Mouse (Mus musculus): Measurements from ENCODE around the gene Wdr31.

Wdr31 gene

DNA sequence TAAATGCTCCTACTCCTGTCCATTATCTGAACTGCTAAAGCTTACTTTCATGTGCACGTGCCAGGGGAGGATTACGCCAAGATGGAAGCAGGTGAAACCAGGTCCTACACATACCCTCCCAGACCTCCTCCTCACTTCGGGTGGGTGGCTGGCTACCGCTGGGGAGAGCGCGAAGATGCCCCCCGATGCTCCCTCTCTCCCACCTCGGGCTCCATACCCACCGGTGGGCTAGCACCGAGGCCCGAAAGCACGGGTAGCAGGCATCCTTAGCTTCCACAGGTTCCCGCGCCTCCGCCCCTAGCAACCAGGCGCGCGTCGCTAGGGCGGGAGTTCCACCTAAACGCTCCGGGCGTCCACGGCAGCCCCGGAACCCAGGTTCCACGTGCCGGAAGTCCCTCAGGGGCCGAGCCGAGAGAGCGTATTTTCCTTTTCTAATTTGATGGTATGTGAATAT lies at the start of gene Wdr31:
Gene Wdr31, minus strand, starts transcription at position 299 of the 454 bp plus-strand sequence.
- DNase-seq (ENCODE audit: low spot score in 2 of 2), result peak; percentile 59 to 79

DNA sequence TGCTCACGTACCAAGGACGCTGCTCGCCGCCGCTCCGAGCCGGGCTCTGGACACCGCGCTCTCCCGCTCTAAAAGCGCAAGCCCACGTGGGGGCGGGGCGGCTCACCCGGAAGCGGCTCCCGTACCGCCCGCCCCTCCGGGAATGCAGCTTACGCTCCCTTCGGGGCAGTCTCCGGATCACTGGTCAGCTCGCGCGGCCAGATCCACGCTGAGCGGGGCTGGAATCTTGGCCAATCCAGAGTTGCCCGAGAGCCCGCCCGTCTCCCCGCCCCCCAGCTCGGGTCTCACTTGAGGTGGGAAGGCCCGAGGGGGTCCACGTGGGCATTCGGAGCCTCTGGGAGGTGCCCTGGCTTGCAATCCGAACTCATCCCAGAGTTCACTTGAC lies 49.1 kb upstream of the Wdr31 start, which contains the start of gene Alad:
Gene Alad, minus strand, starts transcription at position 70 of the 385 bp plus-strand sequence.
- DNase-seq (ENCODE audit: low spot score in 2 of 2), result peak; percentile 67 to 76

DNA sequence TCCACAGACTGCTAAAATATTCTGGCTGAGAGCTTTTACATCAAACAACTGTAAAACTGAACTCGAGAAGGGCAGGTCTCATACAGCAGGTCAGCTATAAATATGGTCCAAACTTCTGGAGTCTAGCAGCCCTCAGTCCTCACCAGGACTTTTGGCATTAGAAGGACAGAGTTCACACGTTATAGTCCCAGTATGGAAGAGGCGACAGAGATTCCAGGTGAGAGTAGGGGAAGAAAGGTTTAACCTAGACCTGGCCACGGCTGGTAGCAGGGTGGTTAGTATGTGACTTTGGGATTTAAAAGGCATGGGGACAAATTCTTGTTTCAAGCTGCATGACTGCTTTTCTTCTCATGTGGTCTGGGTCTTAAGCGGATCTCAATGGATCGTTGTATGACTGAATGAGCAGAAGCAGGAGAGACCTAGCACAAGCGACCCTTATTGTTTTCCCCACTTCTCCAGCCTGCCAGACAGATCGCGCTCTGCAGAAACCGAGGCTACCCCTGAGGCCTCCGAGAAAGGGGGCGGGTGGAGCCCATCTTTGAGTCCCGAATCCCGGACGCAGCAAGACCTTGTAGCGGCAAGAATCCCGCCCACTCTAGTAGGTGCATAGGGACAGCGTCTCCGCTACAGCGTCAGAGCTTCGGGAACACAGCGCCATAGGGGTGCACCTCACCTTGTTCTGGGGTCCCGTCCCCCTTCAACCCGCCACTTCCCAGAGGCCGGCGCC lies 48.6 kb upstream of the Wdr31 start:
- no peak for DNase-seq (ENCODE audit: low spot score in 2 of 2)

DNA sequence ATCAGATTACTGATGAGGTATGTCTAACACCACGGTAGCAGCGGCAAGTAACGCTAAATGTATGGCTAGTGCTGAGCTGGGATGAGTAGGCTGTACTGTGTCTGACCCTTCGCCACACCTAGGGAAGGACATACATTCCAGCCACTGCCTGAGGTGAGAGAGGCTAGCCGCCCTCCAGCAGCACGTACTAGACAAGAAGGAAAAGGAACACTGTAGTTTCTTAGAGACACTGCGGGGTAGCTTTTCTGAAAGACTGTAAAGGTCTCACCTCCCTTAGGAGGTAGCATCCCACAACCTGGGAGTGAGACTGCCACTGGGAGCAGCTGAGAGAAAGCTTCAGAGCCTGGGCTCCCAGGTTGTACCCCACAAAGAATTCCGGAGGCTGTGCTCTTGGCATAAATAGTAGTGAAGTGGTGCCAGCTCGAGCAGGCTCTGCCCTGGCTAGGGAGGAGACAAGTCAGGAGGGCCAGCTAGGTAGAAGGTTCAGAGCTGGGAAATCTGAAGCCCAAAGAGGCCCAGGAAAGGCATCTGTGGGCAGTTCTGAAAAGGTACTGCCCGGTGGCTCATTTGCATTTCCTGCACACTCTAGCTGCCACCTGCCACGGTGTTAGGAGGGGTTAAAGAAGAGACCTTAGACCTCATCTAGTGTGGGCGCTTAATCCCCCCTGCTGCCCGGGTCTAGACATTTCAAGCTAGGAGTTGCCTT lies 47.9 kb upstream of the Wdr31 start:
- DNase-seq (ENCODE audit: low spot score in 2 of 2), result no peak

- DNase-seq (ENCODE audit: low spot score in 2 of 2), result no peak
These were observed 47.1 kb upstream of the Wdr31 start for GRCm38 (mm10) chr4:62517538-62518415.

DNA sequence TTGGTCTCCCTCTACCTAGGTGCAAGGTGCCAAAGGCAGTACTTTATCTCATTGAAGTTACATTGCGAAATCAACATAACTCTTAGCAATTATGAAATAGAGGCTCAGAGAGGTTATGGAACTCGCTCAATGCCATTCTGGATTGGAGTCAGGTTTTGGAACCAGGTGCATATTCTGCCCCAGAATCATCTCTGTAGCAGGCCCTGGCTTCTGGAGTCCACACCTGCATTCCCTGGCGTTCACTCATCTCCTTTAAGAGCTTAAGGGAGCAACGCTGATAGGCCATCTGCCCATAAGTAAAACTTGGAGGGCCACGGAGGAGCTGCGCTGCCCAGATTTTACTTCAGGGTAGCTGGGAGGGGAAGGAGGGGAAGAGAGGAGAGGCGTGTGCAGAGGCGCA lies 46.4 kb upstream of the Wdr31 start:
- DNase-seq (ENCODE audit: low spot score in 2 of 2), result no peak

DNA sequence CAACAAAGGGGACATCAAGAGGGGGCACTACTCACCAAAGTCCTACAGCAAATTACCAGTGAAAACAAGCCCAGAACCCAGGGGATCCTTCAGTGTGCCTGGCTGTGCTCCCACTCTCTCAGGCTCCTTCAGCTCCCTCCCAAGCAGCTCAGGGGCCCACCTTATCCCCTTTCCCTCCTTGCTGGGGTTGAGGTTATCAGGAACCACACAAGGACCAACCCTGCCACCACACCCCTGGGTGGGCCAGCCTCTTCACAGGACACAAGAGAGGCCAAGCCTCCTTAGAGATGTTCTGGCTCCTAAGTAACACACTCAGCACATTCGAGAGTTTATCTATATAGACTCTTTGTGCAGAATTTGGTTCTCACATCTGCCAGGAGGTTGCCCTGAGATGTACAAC lies 45.9 kb upstream of the Wdr31 start:
- no peak for DNase-seq (ENCODE audit: low spot score in 2 of 2)

DNA sequence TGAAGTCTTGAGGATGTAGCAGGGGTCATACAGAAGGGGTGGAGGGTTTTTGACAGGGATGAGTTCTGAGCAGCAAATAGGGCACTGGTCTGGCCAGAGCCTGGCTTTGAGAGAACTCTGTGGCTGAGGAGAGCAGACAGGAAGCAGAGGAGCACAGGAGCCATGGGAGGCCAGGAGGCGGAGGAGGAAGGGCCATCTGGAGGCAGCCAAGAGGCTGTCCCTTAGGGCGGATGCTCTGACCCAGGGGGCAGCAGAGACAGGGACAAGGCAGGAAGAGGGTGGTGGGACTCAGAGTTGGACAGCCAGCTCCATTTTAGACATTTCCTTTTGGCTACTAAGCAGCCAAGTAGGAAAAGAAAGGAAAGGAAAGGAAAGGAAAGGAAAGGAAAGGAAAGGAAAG lies 45.4 kb upstream of the Wdr31 start:
- DNase-seq (ENCODE audit: low spot score in 2 of 2), result no peak

DNA sequence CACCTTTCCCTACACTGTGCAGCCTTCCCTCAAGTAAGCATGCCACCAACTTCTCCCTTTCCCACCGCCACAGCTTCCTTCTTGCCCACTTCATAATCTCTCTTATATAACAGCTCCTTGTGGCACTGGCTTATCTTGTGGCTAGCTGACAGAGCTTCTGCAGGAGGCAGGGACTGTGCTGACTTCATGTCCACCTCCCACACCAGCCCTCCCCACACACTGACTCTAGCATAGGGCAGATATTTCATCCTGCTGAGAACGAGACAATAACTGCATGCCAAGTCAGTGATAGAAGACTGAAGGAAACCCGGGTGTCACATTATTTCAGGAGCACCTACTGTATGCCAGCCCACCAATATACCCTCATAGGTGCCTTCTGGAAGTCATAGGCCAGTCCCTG lies 44.8 kb upstream of the Wdr31 start:
- no peak for DNase-seq (ENCODE audit: low spot score in 2 of 2)

DNA sequence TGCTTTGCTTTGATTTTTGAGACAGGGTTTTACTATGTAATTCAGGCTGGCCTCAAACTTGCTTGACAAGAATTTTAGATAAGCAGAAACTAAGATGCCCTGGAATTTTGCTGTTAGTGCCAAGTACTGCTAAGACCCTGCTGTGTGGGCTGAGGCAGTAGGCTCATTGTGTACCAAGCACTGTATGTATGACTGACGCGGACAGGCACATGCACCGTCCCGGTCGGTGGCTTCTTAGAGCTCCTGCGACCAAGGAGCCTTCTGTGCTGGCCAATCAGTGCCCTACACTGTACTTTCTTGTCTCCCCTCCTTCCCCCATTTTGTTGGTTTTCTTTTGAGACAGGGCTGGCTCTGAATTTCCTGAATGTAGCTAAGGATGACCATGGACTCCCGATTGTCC lies 44.3 kb upstream of the Wdr31 start:
- DNase-seq (ENCODE audit: low spot score in 2 of 2), result no peak

DNA sequence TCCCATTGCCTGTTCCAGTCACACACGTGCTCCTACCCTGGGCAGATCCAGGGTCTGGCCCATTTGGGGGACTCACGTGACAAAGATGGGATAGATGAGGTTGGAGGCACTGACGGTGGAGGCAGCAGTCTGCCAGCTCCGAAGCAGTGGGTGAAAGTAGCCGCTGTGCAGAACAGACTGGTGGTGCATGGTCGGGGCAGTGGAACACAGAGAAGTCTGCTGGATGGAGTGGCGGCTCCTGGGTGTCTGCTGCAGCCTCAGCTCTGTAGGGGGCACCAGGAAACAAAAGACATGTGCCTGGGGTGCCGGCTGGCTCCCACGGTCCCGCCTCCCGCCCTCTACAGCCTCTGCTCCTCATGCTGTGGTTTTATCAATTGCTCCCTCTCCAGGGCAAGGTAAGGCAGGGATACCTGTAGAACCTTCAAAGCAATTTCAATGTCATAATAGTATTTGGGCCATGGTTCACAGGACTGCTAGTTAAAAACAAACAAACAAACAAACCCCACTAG lies 43.4 kb upstream of the Wdr31 start:
- no peak for DNase-seq (ENCODE audit: low spot score in 2 of 2)

DNA sequence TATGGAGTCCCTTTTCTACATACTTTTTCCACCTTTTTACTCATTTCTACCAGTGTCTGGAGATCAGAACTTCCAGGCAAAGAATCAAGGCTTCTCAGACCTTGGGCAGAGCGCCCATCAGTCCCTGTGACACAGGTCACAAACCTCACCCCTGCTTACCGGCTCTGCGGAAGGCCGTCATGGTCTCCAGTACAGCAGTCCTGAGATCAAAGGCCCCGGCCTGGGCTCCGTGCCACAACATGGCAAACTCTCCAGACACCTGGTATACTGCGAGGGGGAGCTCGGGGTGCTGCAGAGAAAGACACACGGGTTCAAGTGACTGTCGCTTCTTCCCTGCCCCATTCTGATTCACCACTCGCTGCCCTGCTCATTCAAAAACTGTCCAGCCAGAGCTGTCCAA lies 39.2 kb upstream of the Wdr31 start:
- no peak for DNase-seq (ENCODE audit: low spot score in 2 of 2)

DNA sequence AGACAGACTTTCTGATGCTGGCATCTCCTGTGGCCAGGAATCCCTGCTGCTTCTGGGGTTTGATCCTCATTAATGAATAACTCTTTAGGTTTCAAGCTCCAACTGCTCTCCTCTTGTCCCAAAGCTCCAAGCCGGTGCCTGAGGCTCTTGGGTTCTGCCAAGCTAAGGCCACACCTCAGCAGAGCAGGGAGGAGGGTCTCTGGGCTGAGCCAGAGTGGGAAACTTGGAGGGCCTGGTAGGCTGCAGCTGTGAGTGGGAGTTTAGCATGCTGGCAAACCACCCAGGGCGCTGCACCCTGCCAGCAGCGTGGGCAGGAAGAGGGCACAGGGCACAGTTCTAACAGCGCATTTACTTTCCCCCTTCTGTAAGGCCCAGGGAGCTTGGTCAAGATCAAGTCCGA lies 38.1 kb upstream of the Wdr31 start:
- no peak for DNase-seq (ENCODE audit: low spot score in 2 of 2)

DNA sequence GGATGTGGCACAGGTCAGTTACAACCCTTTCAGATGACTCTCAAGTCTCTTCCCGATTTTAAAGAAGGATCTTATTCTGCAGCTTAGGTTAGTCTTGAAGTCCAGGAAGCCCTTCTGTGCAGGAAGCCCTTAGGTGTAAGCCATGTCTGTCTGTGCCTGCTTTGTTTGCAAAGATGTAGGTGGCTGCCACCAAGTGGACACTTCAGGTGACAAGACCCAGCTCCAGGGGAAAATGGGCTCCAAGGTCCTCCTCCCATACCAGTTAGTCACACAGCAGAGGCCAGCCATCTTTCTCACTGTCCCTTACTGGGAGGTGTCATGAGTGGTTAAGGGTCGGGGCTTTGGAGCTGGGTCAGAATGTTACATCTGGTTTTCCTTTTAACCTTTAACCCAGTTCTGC lies 36.1 kb upstream of the Wdr31 start:
- no peak for DNase-seq (ENCODE audit: low spot score in 2 of 2)

DNA sequence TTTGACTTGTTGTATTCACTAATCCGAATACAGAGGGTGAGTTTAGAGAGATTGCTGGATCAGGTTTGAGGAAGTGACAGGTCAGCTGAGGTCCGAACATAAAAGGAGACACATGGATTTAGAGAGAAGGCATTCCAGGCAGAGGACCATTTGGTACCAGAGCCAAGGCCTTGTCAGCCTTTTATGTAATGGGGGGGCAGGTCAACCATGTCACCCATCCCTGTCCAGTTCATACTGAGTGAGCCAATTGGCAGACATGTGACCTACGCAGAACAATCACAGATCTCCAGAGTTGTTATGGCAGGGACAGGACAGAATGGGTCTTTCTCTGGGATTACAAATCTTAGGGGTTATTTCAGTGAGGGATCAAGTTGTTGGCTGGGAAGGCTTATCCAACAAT lies 35.3 kb upstream of the Wdr31 start:
- DNase-seq (ENCODE audit: low spot score in 2 of 2), result no peak

DNA sequence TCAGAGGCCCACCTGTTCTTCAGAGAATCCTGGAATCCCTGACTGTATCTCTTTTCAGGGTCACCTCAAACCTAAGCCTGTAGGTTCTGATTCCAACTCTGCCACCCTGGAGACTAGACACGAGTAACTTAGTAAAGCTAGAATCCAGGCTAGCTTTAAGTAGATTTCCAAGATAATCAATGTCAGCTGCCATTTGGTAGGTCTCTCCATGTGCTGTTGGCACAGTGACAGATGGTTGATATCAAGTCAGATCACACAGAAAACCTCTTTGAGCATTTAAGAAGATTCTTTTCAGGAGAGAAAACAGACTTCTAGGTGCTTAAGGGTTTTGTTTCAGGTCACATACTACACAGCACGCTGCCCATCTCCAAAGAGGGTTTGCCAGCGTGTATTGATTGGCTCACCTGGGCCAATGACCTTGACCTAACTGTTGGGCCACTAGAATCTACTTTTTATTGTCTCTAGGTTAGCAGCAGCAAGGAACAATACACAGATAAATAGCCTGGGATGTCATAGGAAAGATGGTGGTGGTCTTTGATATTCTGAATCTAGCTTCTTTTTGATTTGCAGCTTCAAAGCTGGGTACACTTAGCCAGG lies 32.8 kb upstream of the Wdr31 start, which contains the start of gene Hdhd3:
Gene Hdhd3, minus strand, starts transcription at position 94 of the 597 bp plus-strand sequence.
- no peak for DNase-seq (ENCODE audit: low spot score in 2 of 2)

DNA sequence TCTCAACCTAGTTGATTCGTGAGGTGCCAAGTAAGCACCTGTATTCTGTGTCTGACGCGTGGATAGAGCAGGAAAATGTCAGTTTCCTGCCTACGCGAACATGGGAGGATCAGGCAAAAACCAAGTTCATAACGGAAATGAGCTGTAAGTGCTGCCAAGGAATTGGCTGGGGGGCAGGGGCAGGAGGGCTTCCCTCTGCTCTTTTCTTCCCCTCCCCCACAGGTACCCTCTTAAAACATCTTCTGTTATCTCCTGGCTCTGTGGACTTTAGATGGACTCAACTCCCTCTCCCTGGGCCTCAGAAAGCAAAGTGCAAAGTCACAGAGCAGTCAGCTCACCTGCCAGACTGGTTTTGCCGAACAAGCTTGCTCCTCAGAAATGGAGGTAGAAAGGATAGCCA lies 32.3 kb upstream of the Wdr31 start:
- DNase-seq (ENCODE audit: low spot score in 2 of 2), result no peak

GRCm38 (mm10) chr4:62501964-62502732 lies 31.5 kb upstream of the Wdr31 start:
- peak; percentile 85 to 88 for DNase-seq (ENCODE audit: low spot score in 2 of 2)

DNA sequence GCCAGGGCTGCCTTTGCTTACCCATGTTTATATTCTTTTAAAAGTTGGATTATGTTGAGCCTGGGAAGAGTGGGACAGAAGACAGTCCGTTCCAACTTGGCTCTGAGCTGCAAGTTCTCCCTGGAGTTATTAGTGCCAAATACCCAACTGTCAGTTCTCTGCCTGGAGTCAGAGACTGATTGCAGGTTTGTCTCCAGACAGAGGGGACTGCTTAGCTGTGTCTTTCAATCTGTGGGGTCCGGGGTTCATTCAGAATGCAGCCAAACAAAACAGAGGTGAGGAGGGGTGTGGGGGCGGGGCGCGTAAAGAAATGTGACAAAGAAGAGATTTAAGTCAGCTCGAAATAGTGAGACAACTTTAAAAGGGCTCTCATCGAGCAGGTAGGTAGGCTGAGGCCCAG lies 30.8 kb upstream of the Wdr31 start:
- no peak for DNase-seq (ENCODE audit: low spot score in 2 of 2)

DNA sequence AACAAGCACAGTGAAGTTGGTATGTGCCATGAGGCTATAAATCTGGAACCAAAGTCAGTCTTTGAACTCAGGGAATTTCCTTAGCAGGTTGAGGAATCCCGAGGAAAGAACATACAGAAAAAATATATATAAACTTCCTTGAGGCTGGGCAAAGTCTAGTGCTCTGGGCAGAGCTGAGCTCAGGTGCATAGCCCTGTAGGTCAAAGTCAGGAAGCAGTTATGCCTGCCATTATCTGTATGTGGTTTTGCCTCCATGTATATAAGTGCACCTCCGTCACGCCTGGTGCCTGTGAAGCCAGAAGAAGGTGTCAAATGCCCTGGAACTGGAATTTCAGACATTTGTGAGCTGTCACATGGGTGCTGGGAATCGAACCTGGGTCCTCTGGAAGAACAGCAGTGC lies 30.1 kb upstream of the Wdr31 start:
- no peak for DNase-seq (ENCODE audit: low spot score in 2 of 2)

DNA sequence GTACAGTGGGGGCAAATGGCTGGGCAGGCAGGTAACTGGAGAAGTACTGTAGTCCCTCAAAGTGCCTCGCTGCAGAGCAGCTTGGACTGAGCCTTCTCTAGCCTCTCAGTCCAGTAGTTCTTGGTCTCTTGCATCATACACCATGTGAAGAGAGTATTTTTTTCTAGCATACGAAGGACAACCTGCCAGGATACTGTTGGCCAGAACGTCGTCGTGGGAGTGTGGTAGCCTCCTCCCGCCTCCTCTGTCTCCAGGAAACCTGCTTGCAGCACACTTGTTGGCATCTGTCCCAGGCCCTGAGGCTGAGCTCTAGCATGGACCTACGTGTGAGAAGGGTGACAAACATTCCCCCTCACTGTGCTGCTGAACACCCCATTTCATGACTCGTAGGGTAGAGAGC lies 26.1 kb upstream of the Wdr31 start:
- DNase-seq (ENCODE audit: low spot score in 2 of 2), result no peak

Measured in frontal cortex, postnatal 14 days (tissue).